Mouse (Mus musculus) right cerebral cortex, adult 18-20 months (tissue): Measurements from ENCODE around the gene 1700125H20Rik.

Experiments used
- DNase-seq: peaks from one replicate; pipeline ENCODE4 v3.0.0; 2022; ENCODE audit warnings: mixed read lengths

The 1700125H20Rik gene

GRCm38 (mm10) chr11:85184839-85185238 lies 14.6 kb downstream of the 1700125H20Rik start:
- no peak for DNase-seq

DNA sequence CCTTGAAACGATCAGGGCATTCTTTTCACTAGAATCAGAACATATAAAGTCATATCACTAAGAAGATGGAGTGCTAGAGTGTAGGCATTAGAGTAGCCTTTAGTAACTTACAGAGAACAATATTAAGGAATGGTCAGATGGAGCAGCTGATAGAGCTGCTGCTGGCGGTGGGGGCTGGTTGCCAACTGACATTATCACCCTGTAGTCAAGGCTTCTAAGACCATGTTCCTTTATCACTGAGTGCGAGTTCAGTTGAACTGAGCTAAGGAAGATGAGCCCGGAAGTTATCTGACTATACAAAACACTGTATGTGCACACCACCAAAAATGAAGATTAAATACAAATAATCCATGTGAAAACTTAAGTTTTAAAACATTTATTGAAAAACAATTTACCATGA lies 18.9 kb downstream of the 1700125H20Rik start:
- no peak for DNase-seq

DNA sequence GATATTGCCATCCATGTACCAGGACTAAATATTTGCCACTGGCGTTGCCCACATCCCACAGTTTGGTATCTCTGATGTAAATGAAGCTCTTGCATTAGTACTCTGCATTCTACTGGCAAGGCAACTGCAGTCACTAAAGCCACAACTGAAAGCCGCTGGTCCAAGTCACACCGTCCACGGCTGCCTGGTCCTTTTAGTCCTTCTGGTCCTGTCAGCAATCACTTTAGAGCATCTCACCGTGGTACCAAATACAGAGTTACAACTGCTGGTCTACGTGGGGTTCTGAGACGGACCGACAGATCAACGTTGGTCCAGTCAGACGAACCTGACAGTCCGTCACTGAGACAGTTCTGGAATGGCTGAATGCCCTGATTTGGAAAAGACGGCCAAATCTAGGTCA lies 20.5 kb downstream of the 1700125H20Rik start:
- no peak for DNase-seq

GRCm38 (mm10) chr11:85194206-85194605 lies 24.0 kb downstream of the 1700125H20Rik start:
- no peak for DNase-seq

DNA sequence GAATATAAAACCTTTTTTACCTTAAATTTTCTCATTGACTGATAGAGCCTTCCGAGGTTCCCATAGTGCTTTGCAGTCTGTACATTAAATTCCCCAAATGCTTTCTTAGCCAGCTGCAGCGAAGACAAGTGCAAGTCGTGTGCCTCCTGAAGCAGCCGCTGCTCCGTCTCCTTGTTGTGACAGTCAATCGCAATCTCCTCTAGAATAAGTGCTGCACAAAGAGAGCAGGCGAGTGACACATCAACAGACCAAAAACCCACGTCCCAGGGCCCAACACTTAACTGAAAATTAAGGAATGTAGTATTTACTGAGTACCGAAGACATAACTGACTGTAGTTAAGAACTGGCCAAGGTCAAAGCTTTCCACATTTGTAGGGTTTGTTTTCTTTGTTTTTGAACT lies 25.8 kb downstream of the 1700125H20Rik start:
- DNase-seq = no peak

GRCm38 (mm10) chr11:85198906-85199305 lies 28.7 kb downstream of the 1700125H20Rik start:
- no peak for DNase-seq

GRCm38 (mm10) chr11:85206231-85206630 lies 36.0 kb downstream of the 1700125H20Rik start:
- no peak for DNase-seq

- DNase-seq = no peak
Observed at GRCm38 (mm10) chr11:85211151-85211550, 40.9 kb downstream of the 1700125H20Rik start.

GRCm38 (mm10) chr11:85213215-85213614 lies 43.0 kb downstream of the 1700125H20Rik start:
- DNase-seq = no peak

DNA sequence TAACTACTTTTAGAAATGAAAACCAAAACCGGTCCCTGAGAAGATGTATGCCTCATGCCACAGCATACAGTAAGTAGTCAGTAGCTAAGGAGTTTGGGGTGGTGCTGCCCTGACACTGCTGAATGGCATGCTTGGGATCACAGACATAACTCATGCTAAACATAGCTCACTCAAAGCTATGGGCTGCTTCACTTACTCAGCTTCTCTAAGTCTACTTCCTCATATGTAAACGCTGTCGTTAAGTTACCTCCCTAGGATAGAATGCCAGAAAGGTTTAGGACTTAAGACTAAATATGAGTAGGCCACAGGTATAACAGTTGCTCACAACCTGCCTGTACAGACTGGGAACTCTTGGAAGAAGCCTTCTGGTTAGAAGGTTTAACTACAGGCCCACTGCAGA lies 44.5 kb downstream of the 1700125H20Rik start:
- DNase-seq = no peak

DNA sequence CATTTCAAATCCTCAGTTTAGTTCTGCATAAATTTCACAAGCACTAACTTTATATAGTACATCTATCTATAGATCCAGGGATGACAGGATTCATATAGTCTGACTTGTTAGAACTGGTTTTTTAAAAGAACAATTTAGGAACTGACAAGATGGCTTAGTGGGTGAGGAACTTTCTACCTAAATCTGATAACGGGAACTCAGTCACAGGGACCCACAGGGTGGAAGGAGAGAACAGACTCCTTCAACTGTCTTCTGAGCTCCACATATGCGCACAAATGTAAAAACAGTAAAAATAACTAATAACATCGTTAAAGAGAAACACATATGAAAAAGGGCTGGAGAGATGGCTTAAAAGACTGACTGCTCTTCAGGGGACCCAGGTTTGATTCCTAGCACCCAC lies 48.8 kb downstream of the 1700125H20Rik start:
- no peak for DNase-seq

DNA sequence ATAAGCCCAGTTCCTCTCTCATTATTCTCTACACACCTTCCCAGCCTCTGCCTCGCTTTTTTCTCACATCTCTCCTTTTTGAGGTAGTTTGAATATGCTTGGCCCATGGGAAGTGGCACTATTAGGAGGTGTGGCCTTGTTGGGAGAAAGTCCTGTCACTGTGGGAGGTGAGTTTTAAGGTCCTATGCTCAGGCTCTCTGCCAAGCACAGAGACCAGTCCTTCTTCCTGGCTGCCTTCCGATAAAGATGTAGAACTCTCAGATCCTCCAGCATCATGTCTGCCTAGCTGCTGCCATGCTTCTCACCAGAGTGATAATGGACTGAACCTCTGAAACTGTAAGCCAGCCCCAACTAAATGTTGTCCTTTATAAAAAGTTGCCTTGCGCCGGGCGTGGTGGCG lies 52.4 kb downstream of the 1700125H20Rik start:
- DNase-seq = no peak

GRCm38 (mm10) chr11:85223248-85223647 lies 53.0 kb downstream of the 1700125H20Rik start:
- no peak for DNase-seq
